Mouse (Mus musculus): ENCODE data around the gene B4galnt2. TPM values are rescaled to one million over a fixed set of nuclear protein-coding genes. Genes with fewer than 3 reads are reported as not detected.

B4galnt2 gene
- 87.6 and 130 TPM in 2 replicates for polyA plus RNA-seq (2012; rRNA removed)

DNA sequence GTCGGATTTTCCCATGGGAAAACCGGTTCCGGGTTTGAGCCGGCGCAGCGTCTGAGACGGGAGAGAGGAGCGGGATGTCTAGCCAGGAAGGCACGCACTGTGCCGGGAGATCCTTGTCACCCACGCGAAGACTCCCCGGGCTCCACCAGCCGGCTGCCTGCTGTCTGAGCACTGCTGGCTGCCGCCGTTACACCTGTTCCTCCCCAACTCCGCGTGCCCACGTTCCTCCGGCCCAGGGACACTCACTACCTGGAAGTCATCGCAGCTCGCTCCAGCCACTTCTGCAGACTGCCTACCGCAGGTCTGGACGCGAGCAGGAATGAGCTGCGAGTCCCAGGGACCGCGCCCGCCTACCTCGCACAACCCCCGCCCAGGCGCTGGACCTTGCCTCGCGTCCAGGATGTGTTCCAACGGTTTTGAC is at the start of gene B4galnt2:
Gene B4galnt2, minus strand, starts transcription at position 321 of the 421 bp plus-strand sequence.

GRCm38 (mm10) chr11:95842074-95842681 is 72.5 kb downstream of the B4galnt2 start, which contains the start of gene Abi3:
TSS of gene Abi3 (minus strand) at chr11:95842476.

DNA sequence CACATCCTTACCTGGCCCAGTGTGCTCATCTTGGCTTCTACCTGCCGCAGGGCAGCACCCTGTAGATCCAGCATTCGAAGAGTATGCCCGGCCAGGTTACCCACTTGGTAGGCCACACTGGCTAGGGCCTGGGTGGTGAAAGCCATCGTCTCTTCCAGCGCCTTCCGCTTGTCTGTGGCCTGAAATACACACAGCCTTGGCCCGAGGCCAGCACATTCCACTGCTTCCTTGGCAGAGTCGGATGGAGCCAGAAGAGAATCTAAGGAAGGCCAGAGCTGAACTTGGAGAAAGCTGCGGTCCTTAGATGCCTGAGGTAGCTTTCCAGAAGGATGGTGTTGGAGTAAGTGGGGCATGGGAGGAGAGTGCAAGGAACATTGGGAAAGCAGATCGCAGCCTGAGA is 77.6 kb downstream of the B4galnt2 start, which contains the start of gene Gngt2:
Gene Gngt2, plus strand, starts transcription at position 158 of the 400 bp plus-strand sequence.

DNA sequence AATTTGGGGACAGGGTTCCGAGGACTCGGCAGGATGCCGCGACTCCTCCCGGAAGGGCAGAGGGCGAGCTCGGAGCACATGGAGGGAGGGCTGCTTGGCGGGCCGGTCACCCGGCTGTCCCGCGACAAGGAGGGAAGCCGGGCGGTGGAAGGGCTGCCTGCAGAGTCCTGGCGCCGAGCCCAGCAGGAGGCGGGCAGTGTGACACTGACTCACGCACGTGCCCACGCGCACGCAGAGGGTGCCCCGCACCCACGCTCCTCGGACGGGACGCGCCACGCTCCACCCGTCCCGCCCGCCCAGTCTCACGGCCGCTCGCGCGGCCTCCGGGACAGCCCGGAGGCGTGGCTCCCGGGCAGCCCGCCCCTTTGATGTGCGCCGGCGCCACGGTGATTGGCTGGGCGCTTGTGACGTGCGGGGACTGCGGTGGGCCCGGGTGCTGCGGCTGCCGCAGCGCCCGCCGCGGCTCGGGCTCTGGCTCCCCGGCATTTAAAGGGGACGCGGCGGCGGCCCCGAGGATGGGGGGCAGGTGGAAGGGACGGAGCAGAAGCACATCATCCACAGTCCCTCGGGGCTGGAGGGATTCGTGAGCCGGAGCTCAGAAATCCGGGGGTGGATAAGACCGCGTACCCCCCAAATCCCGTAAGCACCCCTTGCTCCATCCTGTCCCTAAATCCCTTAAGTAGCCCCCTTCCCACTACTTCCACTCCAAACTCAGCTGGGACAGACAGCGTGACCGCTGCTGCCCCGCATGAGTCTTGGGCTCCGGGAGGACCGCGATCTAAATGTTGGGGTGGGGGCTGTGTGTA is 90.4 kb downstream of the B4galnt2 start, which contains the start of gene Phospho1:
Gene Phospho1, plus strand, starts transcription at position 429 of the 806 bp plus-strand sequence.

Other genes with a start within 250 kb of the B4galnt2 start
- gene Phb, start 247.9 kb downstream of the B4galnt2 start, polyA plus RNA-seq (2012; rRNA removed): 67.1 and 70.8 TPM in 2 replicates
- 18.1 and 19.4 TPM in 2 replicates for gene Zfp652, start 202.2 kb downstream of the B4galnt2 start, polyA plus RNA-seq (2012; rRNA removed)
- not detected in 2 replicates for gene B130006D01Rik, start 191.3 kb downstream of the B4galnt2 start, polyA plus RNA-seq (2012; rRNA removed)
- gene Phospho1, start 90.4 kb downstream of the B4galnt2 start, polyA plus RNA-seq (2012; rRNA removed): 80.3 and 114 TPM in 2 replicates
- gene Gngt2, start 77.7 kb downstream of the B4galnt2 start, polyA plus RNA-seq (2012; rRNA removed): 2.2 and 2.9 TPM in 2 replicates
- gene Abi3, start 72.4 kb downstream of the B4galnt2 start, polyA plus RNA-seq (2012; rRNA removed): 34.4 and 42.0 TPM in 2 replicates
- gene Igf2bp1, start 91.0 kb upstream of the B4galnt2 start, polyA plus RNA-seq (2012; rRNA removed): 0.21 and 0.81 TPM in 2 replicates
- gene Gip, start 109.7 kb upstream of the B4galnt2 start, polyA plus RNA-seq (2012; rRNA removed): not detected in 2 replicates
- gene Snf8, start 120.0 kb upstream of the B4galnt2 start, polyA plus RNA-seq (2012; rRNA removed): 28.8 and 29.8 TPM in 2 replicates
- 28.7 and 38.5 TPM in 2 replicates for gene Ube2z, start 150.5 kb upstream of the B4galnt2 start, polyA plus RNA-seq (2012; rRNA removed)
- 979 and 1,333 TPM in 2 replicates for gene Atp5g1, start 160.8 kb upstream of the B4galnt2 start, polyA plus RNA-seq (2012; rRNA removed)
- 0.08 and 0.10 TPM in 2 replicates for gene Calcoco2, start 197.1 kb upstream of the B4galnt2 start, polyA plus RNA-seq (2012; rRNA removed)
- gene Ttll6, start 218.9 kb upstream of the B4galnt2 start, polyA plus RNA-seq (2012; rRNA removed): 18.0 and 18.6 TPM in 2 replicates

Measured in colon, adult 2 months (tissue).